Mouse (Mus musculus) CH12.LX (cell line): ENCODE data around the gene Taf11.

Source experiments
- CTCF ChIP-seq, 2 experiments: IDR thresholded peaks in 1 of 2; conservative IDR thresholded peaks in 1 of 2; 2 replicates each; pipeline ENCODE4 v1.5.1; 2011 to 2012; ENCODE audit warnings: low read depth in 2 of 2, low read length in 2 of 2, improper control_type of control experiment in 1 of 2, inconsistent platforms in 1 of 2, mild to moderate bottlenecking in 1 of 2, moderate library complexity in 1 of 2
- EP300 ChIP-seq: IDR thresholded peaks from 2 replicates; pipeline ENCODE4 v1.6.1; 2011; ENCODE audit warnings: low read length, improper control_type of control experiment
- GABPA ChIP-seq: IDR thresholded peaks from 2 replicates; pipeline ENCODE4 v1.6.1; 2012; ENCODE audit warnings: low read depth, low read length, improper control_type of control experiment, inconsistent platforms; ENCODE audit not compliant: insufficient replicate concordance
- HCFC1 ChIP-seq: IDR thresholded peaks from 2 replicates; pipeline ENCODE4 v1.6.1; 2012; ENCODE audit warnings: low read depth, mild to moderate bottlenecking, inconsistent platforms, low read length, improper control_type of control experiment
- MEF2A ChIP-seq: IDR thresholded peaks from 2 replicates; pipeline ENCODE4 v1.6.1; 2014; ENCODE audit warnings: low read depth, mild to moderate bottlenecking, inconsistent platforms, low read length, improper control_type of control experiment, borderline replicate concordance
- MYC ChIP-seq: IDR thresholded peaks from 2 replicates; pipeline ENCODE4 v1.6.1; 2011; ENCODE audit warnings: low read depth, mild to moderate bottlenecking, improper control_type of control experiment, low read length
- PAX5 ChIP-seq: IDR thresholded peaks from 2 replicates; pipeline ENCODE4 v1.6.1; 2012; ENCODE audit warnings: low read length, inconsistent platforms, mixed read lengths
- POLR2A ChIP-seq: IDR thresholded peaks from 2 replicates; pipeline ENCODE4 v1.6.1; 2011; ENCODE audit warnings: low read depth, mild to moderate bottlenecking, improper control_type of control experiment, low read length
- RAD21 ChIP-seq: IDR thresholded peaks from 2 replicates; pipeline ENCODE4 v1.6.1; 2011; ENCODE audit warnings: low read depth, mild to moderate bottlenecking, low read length, improper control_type of control experiment, moderate library complexity
- TCF12 ChIP-seq: IDR thresholded peaks from 2 replicates; pipeline ENCODE4 v1.6.1; 2014; ENCODE audit warnings: low read depth, mild to moderate bottlenecking, inconsistent platforms, low read length, improper control_type of control experiment

DNA sequence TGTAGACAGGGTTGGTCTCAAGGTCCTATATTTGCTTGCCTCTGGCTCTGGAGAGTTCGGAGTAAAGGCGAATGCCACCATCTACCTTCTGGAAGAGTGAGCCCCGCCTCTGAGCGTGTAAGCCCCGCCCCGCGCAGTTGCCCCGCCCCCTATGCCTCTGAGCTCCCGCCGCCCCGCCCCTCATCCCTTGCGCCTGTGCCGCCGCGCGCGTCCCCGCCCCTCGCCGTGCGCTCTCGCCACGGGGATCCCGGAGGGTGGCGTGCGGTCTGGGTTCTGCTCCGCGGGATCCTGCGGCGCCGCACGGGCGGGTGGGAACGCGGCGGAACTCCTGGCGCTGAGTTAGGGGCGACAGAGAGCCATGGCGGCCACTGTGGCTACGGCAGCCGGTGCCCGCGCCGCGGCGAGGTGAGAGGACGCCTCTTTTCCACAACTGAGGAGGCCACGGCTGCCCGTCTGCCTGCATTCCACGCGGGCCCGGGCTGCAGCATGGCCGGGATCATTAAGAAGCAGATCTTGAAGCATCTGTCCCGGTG is 53.3 kb downstream of the Taf11 start, which contains the start of gene Uhrf1bp1:
- TF ChIP-seq TCF12 (0 out of 2 replicates have a peak, but pooled peaks have one; percentile 17), POLR2A (peak; percentile 71), GABPA (no peak), MYC (no peak), EP300 (no peak), CTCF (conservative IDR thresholded peaks at IDR 0.05 in 1 of 2, IDR thresholded peaks at IDR 0.05 in 1 of 2; ENCODE audit: low read depth in 2 of 2, low read length in 2 of 2) (no peak), MEF2A (no peak), HCFC1 (no peak), PAX5 (no peak), RAD21 (no peak)
